Mouse (Mus musculus): ENCODE measurements around the gene Mpo. TPM values are rescaled to one million over a fixed set of nuclear protein-coding genes. Genes with fewer than 3 reads are reported as not detected.

Gene Mpo
- polyA plus RNA-seq, 1 experiment from 2014 or later: 0.08 TPM

- H3K9me3 ChIP-seq (replicated peaks; ENCODE audit: control insufficient read depth, low read length, poor library complexity, severe bottlenecking): no peaks in the 10 kb centered on the region
- no peak overlapping the region for H3K4me2 ChIP-seq (ENCODE audit: low read length)
- peaks cover 7% of the 10 kb centered on the region for H3K4me1 ChIP-seq (ENCODE audit: control insufficient read depth, insufficient read depth, low read length)
- no peaks in the 10 kb centered on the region for H3K36me3 ChIP-seq (ENCODE audit: control insufficient read depth, insufficient read depth, low read length)
- H3K27ac ChIP-seq (ENCODE audit: low read length): no peak overlapping the region
- WGBS: 90% methylated on average over 15 of the region's 15 CpGs
- H3K4me3 ChIP-seq (ENCODE audit: low read depth, low read length): no peak overlapping the region
- ATAC-seq: no peak
- H3K27me3 ChIP-seq (ENCODE audit: control insufficient read depth, insufficient read depth, low read depth, low read length): no peaks in the 10 kb centered on the region
- no peak overlapping the region for H3K9ac ChIP-seq (ENCODE audit: low read depth, low read length)
Observed at GRCm38 (mm10) chr11:87756251-87756820, 37.0 kb upstream of the Mpo start.

- Histone ChIP-seq H3K27me3 (ENCODE audit: control insufficient read depth, insufficient read depth, low read depth, low read length) (no peaks in the 10 kb centered on the region), H3K4me2 (ENCODE audit: low read length) (no peak overlapping the region), H3K4me1 (ENCODE audit: control insufficient read depth, insufficient read depth, low read length) (peaks cover 15% of the 10 kb centered on the region), H3K4me3 (ENCODE audit: low read depth, low read length) (no peak overlapping the region), H3K9me3 (replicated peaks; ENCODE audit: control insufficient read depth, low read length, poor library complexity, severe bottlenecking) (no peaks in the 10 kb centered on the region), H3K9ac (ENCODE audit: low read depth, low read length) (no peak overlapping the region), H3K36me3 (ENCODE audit: control insufficient read depth, insufficient read depth, low read length) (no peaks in the 10 kb centered on the region), H3K27ac (ENCODE audit: low read length) (no peak overlapping the region)
- ATAC-seq: no peak
- WGBS: 92% methylated on average over 25 of the region's 25 CpGs
Observed at GRCm38 (mm10) chr11:87757001-87757954, 36.1 kb upstream of the Mpo start.

GRCm38 (mm10) chr11:87758161-87758911 is 35.0 kb upstream of the Mpo start:
- no peak for ATAC-seq

GRCm38 (mm10) chr11:87758957-87759608 is 34.3 kb upstream of the Mpo start:
- Histone ChIP-seq H3K9me3 (replicated peaks; ENCODE audit: control insufficient read depth, low read length, poor library complexity, severe bottlenecking) (no peaks in the 10 kb centered on the region), H3K4me2 (ENCODE audit: low read length) (no peak overlapping the region; the same call in 1 of the 2 replicates), H3K36me3 (ENCODE audit: control insufficient read depth, insufficient read depth, low read length) (no peaks in the 10 kb centered on the region), H3K9ac (ENCODE audit: low read depth, low read length) (no peak overlapping the region), H3K4me1 (ENCODE audit: control insufficient read depth, insufficient read depth, low read length) (peaks cover 23% of the 10 kb centered on the region), H3K27me3 (ENCODE audit: control insufficient read depth, insufficient read depth, low read depth, low read length) (no peaks in the 10 kb centered on the region), H3K27ac (ENCODE audit: low read length) (peak overlapping the region; percentile 90; the same call in 1 of the 2 replicates), H3K4me3 (ENCODE audit: low read depth, low read length) (no peak overlapping the region)
- WGBS: 80% methylated on average over 4 of the region's 4 CpGs
- no peak for ATAC-seq

More at GRCm38 (mm10) chr11:87758161-87758911, 35.0 kb upstream of the Mpo start:
- H3K9me3 ChIP-seq (replicated peaks; ENCODE audit: control insufficient read depth, low read length, poor library complexity, severe bottlenecking): no peaks in the 10 kb centered on the region
- no peak overlapping the region for H3K9ac ChIP-seq (ENCODE audit: low read depth, low read length)
- no peaks in the 10 kb centered on the region for H3K27me3 ChIP-seq (ENCODE audit: control insufficient read depth, insufficient read depth, low read depth, low read length)
- 79% methylated on average over 7 of the region's 7 CpGs for WGBS
- H3K4me2 ChIP-seq (ENCODE audit: low read length): no peak overlapping the region
- no peak overlapping the region for H3K27ac ChIP-seq (ENCODE audit: low read length)
- H3K4me3 ChIP-seq (ENCODE audit: low read depth, low read length): no peak overlapping the region
- peaks cover 23% of the 10 kb centered on the region for H3K4me1 ChIP-seq (ENCODE audit: control insufficient read depth, insufficient read depth, low read length)
- H3K36me3 ChIP-seq (ENCODE audit: control insufficient read depth, insufficient read depth, low read length): no peaks in the 10 kb centered on the region

GRCm38 (mm10) chr11:87759609-87760005 is 33.8 kb upstream of the Mpo start:
- ATAC-seq: no peak
- no peaks in the 10 kb centered on the region for H3K27me3 ChIP-seq (ENCODE audit: control insufficient read depth, insufficient read depth, low read depth, low read length)
- WGBS: 1% methylated on average over 3 of the region's 3 CpGs
- no peaks in the 10 kb centered on the region for H3K9me3 ChIP-seq (replicated peaks; ENCODE audit: control insufficient read depth, low read length, poor library complexity, severe bottlenecking)
- peaks cover 23% of the 10 kb centered on the region for H3K4me1 ChIP-seq (ENCODE audit: control insufficient read depth, insufficient read depth, low read length)
- peak overlapping the region; percentile 84; the same call in 1 of the 2 replicates for H3K9ac ChIP-seq (ENCODE audit: low read depth, low read length)
- no peaks in the 10 kb centered on the region for H3K36me3 ChIP-seq (ENCODE audit: control insufficient read depth, insufficient read depth, low read length)
- peak overlapping the region; percentile 90 for H3K27ac ChIP-seq (ENCODE audit: low read length)
- H3K4me3 ChIP-seq (ENCODE audit: low read depth, low read length): peak overlapping the region; percentile 54
- H3K4me2 ChIP-seq (ENCODE audit: low read length): peak overlapping the region; percentile 90

GRCm38 (mm10) chr11:87760301-87761081 is 32.9 kb upstream of the Mpo start, which contains the start of gene Tspoap1:
Tspoap1 (plus strand) TSS chr11:87760541.
- H3K4me1 ChIP-seq (ENCODE audit: control insufficient read depth, insufficient read depth, low read length): peaks cover 30% of the 10 kb centered on the region
- peak within 1 kb of the TSS; percentile 54 for H3K4me3 ChIP-seq (ENCODE audit: low read depth, low read length)
- peak; percentile 81 for ATAC-seq
- peak within 1 kb of the TSS; percentile 90 for H3K4me2 ChIP-seq (ENCODE audit: low read length)
- H3K9ac ChIP-seq (ENCODE audit: low read depth, low read length): peak within 1 kb of the TSS; percentile 84
- no peaks in the 10 kb centered on the region for H3K27me3 ChIP-seq (ENCODE audit: control insufficient read depth, insufficient read depth, low read depth, low read length)
- 2% methylated on average over 23 of the region's 23 CpGs for WGBS
- no peaks in the 10 kb centered on the region for H3K9me3 ChIP-seq (replicated peaks; ENCODE audit: control insufficient read depth, low read length, poor library complexity, severe bottlenecking)
- peak within 1 kb of the TSS; percentile 90 for H3K27ac ChIP-seq (ENCODE audit: low read length)
- no peaks in the 10 kb centered on the region for H3K36me3 ChIP-seq (ENCODE audit: control insufficient read depth, insufficient read depth, low read length)

GRCm38 (mm10) chr11:87761181-87761721 is 32.1 kb upstream of the Mpo start:
- ATAC-seq: no peak
- Histone ChIP-seq H3K4me1 (ENCODE audit: control insufficient read depth, insufficient read depth, low read length) (peaks cover 31% of the 10 kb centered on the region), H3K9ac (ENCODE audit: low read depth, low read length) (peak overlapping the region; percentile 84), H3K27me3 (ENCODE audit: control insufficient read depth, insufficient read depth, low read depth, low read length) (no peaks in the 10 kb centered on the region), H3K4me2 (ENCODE audit: low read length) (peak overlapping the region; percentile 90), H3K36me3 (ENCODE audit: control insufficient read depth, insufficient read depth, low read length) (peaks cover 1% of the 10 kb centered on the region; the same call in 1 of the 2 replicates), H3K4me3 (ENCODE audit: low read depth, low read length) (peak overlapping the region; percentile 54), H3K9me3 (replicated peaks; ENCODE audit: control insufficient read depth, low read length, poor library complexity, severe bottlenecking) (no peaks in the 10 kb centered on the region), H3K27ac (ENCODE audit: low read length) (no peak overlapping the region; the same call in 1 of the 2 replicates)
- WGBS: 60% methylated on average over 11 of the region's 11 CpGs
